Mouse (Mus musculus): ENCODE results near the gene Wdr60.

DNA sequence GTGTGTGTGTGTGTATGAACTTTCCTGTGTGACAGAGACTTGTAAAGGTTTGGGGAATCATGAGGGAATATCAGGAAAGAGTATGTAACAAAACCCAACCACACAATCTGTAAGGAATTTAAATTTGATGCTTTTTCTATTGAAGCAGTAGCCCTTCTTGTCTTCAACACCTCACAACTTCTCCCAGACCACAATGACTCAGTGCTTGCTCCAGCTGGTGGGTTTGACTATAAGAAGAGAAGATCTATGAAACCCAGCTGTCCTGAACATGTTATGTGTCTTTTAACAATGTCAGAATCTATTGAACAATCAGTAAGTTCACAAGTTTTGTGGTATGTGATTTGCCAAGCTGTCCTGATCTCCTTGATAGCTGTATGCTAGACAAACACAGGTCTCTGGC is 97.5 kb downstream of the Wdr60 start:
- TF ChIP-seq CTCF (IDR thresholded peaks at IDR 0.05; ENCODE audit: borderline replicate concordance, control insufficient read depth, extremely low read depth, insufficient read depth, low read length, poor library complexity) (no peak), POLR2A (IDR thresholded peaks at IDR 0.05; ENCODE audit: control insufficient read depth, extremely low read depth, insufficient read depth, low read length, poor library complexity) (no peak)
